Mouse (Mus musculus) CD4-positive helper T cell, adult 2 months (primary cell): Measurements from ENCODE around the gene Agpat3.

Experiments
- DNase-seq: peaks from one replicate; pipeline ENCODE4 v3.0.0-alpha.2; 2012; ENCODE audit warnings: low read depth, missing footprints, low spot score

Gene Agpat3

GRCm38 (mm10) chr10:78297576-78298484 is 54.5 kb downstream of the Agpat3 start:
- peak; percentile 95 for DNase-seq

DNA sequence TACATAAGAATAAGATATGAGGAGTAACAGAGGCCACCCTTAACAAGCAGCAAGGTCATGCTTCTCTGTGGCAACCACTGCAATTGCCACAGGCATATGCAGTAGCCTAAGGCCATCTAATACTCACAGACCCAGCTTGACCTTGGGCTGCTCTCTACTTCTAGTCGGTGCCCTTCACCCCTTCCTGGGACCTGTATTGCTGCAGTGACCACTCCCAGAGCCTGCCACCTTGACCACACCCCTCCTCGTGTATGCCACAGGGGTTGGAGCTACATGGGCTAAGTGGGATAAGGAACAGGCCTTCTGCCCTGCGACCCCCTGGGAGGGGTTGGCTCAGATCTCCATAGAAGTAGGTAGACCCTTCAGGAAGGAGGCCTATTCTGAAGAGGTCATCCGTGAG is 55.3 kb downstream of the Agpat3 start:
- DNase-seq: no peak

- DNase-seq: no peak
Measured at GRCm38 (mm10) chr10:78296371-78296770, 55.9 kb downstream of the Agpat3 start.

- no peak for DNase-seq
Measured at GRCm38 (mm10) chr10:78293576-78293975, 58.7 kb downstream of the Agpat3 start.

DNA sequence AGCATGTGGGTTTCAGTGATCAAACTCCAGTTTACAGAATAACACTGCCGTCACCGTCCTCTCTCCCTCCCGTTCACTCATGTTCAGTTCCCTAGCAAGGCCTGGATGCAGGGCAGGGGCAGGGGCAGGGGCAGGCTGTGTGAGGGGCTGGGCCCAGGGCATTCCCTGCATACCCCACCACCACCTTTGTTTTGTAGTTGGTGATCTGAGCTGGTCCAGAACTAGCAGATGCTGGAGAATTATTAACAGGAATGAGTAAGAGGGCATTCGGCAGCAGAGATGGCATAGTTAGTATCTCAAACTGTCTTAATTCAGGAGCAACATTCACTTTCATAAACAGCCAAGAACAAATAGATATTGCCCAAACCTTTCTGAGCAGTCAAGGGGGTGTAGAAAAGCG is 59.9 kb downstream of the Agpat3 start:
- DNase-seq: no peak

GRCm38 (mm10) chr10:78290730-78291535 is 61.4 kb downstream of the Agpat3 start:
- DNase-seq: no peak

DNA sequence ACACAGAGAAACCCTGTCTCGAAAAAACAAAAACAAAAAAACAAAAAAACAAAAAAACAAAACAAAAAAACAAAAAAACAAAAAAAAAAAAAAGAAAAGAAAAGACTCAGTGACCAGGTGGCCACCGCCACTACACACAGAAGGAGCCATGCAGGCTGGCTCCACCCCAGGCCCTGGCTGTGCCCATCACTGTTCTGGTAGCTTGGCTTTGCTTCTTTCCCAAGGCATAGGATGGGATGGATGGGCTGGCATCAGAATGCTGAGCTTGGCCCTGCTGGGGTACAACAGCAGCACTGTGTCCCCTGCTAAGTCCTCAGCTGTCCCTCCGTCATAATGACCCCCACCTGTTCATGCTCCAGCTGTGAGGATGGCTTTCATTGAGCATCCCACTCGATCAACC is 63.4 kb downstream of the Agpat3 start:
- no peak for DNase-seq

DNA sequence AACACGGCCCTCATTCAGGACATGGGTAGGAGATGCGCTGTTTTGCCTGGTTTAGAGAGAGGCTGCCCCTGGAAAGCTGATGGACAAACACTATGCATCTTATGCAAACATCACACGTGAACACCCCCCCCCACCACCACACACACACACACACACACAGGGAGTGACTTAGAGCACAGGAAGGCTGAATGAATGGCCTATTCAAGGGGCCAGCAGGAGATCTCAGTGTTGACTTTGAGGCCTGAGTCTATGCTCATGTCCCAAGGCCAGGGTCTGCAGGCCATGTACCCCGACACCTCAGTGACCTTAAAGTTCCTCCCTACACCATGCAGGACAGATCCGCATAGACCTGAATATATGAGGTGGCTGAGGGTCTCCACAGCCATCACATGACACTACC is 64.2 kb downstream of the Agpat3 start:
- DNase-seq: no peak

GRCm38 (mm10) chr10:78287465-78288132 is 64.7 kb downstream of the Agpat3 start:
- DNase-seq: no peak

DNA sequence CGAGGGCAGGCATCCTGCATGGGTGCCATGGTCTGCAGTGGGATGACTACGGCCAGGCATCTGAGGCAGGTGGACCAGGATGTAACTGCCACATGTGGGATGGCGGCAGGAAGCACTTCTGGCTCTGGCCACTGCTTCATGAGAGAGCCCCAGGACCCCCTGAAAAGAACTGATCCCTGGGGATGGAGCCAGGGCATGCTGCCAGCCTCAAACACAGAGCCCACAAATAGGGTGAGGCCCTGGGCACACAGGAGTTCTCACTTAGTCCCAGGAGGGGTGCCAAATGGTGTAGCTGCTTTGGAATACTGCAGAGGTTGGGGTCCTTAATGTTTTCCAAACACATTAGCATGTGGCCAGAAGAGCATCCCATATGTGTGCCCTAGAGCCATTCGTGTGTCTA is 66.3 kb downstream of the Agpat3 start:
- DNase-seq: no peak

GRCm38 (mm10) chr10:78285409-78285808 is 66.9 kb downstream of the Agpat3 start:
- no peak for DNase-seq

- DNase-seq: no peak
Measured at GRCm38 (mm10) chr10:78284812-78285211, 67.5 kb downstream of the Agpat3 start.

- DNase-seq: no peak
Measured at GRCm38 (mm10) chr10:78282411-78282810, 69.9 kb downstream of the Agpat3 start.

- no peak for DNase-seq
Measured at GRCm38 (mm10) chr10:78280486-78280885, 71.8 kb downstream of the Agpat3 start.

DNA sequence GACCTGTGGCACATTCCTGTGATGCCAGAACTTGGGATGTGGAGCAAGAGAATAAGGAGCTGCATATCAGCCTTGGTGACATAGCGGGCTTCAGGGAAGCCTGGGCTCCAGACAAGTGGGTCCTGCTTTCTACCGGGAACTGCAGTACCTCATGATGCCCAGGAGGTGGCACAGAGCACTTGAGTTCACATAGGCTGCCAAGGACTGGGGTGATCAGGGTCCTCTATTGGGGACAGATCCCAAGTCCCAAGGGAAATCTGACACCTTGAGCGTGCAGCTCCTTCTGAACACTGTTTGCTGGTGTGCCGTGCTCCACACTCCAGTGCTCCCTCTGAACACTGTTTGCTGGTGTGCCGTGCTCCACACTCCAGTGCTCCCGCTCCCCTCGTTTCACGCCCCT is 73.1 kb downstream of the Agpat3 start:
- DNase-seq: peak; percentile 58

DNA sequence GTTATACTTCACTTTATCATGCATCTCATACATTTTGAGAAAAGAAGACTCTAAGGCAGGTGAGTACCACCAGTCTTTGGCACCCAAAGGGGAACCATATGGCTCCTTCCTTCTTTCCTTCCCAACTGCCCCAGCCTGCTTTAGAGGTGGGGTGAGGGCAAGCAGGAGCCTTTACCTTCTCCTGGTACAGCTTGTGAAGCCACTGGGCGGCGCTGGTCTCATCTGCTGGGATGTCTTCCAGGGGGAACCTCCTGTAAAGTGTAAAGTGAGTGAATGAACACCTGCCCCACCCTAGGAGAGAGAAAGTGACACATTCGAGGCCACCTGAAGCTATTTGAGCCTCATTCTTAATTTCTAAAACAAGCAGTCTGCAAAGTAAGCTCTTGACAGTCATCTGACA is 74.5 kb downstream of the Agpat3 start:
- DNase-seq: no peak

GRCm38 (mm10) chr10:78276242-78276641 is 76.0 kb downstream of the Agpat3 start:
- DNase-seq: no peak

GRCm38 (mm10) chr10:78272932-78273331 is 79.4 kb downstream of the Agpat3 start:
- DNase-seq: no peak

DNA sequence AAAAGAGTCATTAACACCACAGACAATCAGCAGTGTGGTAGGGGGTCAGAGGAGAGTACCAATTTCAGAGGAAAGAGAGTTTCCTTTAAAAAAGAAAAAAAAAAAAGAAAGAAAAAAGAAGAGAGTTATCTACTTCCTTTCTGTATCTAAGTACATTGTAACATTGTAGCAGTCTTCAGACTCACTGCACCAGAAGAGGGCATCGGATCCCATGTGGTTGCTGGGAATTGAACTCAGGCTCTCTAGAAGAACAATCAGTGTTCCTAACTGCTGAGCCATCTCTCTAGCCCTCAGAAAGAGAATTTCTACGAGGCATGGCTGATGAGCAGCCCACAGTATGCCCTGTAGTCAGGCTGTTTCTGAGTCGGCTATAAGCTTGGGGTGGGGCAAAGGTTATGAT is 86.4 kb downstream of the Agpat3 start:
- no peak for DNase-seq

DNA sequence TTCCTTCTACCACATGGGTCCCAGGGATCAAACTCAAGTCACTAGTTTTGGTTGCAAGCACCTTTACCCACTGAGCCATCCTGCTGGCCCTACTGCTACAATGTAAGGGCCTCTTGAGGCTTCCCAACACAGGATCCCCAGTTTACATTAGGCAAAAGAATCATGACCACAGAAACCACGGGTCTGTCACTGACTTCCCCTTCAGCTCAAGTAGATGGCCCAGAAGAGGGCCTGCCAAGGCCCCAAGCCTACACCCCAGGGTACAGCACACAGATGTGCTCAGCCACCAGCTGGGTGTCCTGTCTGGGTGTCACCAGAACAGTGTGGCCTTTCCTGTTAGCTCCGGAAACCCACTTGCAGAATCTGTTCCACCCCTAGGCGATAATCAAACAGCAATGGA is 87.6 kb downstream of the Agpat3 start:
- DNase-seq: no peak

DNA sequence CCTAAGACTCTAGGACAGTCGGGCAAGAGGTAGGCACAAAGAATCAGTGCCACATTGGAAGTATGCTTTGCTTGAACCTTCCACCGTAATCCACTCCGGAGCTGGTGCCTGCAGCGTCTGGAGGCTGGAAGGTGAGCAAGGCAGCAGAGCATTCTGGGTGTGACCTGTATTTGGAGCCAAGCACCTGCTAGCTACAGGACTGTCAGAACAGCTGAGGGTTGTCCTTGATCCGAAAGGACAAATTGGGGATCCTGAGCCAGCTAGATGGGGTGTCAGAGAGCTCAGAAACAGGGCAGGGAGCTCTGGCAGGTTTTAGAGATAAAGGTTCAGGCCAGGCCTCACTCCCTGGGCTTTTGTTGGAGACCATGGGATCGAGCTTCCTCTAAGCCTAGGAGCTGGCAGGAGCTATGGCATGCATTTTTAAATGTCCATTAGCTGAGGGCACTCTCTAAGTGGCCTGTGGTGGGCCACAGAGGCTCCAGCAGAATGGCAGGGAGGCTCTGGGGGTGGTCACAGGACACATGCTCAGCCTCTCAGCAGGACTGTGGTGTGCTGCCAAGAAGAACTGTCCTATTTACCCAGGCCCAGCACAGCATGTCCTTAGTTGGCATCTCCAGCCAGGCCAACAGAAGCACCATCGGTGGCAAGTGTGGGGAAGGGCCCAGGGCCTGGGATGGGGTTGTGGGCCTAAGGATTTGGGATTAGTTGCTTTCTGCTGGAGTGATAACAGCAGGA is 91.2 kb downstream of the Agpat3 start:
- no peak for DNase-seq
